Mouse (Mus musculus) forebrain, embryonic 15.5 days (tissue): Measurements from ENCODE around the gene Agps. TPM values are rescaled to one million over a fixed set of nuclear protein-coding genes. Genes with fewer than 3 reads are reported as not detected.
"Not testable (repeated sequence)": the region's sequence is repeated elsewhere in the genome, so short reads cannot be mapped to it uniquely, and the experiment has no call there.

Source experiments
- ATAC-seq: fragments of 200-750 bp; cut with Nextera tagmentation; replicated peaks from 2 replicates; pipeline ENCODE4 v1.8.0; 2017; ENCODE audit warnings: mild to moderate bottlenecking, moderate TSS enrichment, moderate library complexity
- H3K27ac ChIP-seq: fragments of 300-500 bp; sonication (generic); replicated peaks from 2 replicates; pipeline ENCODE4 v1.5.1; 2015; ENCODE audit warnings: mild to moderate bottlenecking, inconsistent platforms
- H3K27me3 ChIP-seq: fragments of 300-500 bp; sonication (generic); 2 replicates; pipeline ENCODE4 v1.6.1; 2015; ENCODE audit warnings: inconsistent platforms
- H3K36me3 ChIP-seq: fragments of 300-500 bp; sonication (generic); 2 replicates; pipeline ENCODE4 v1.6.1; 2015; ENCODE audit warnings: mild to moderate bottlenecking, inconsistent platforms
- H3K4me1 ChIP-seq: fragments of 300-500 bp; sonication (generic); 2 replicates; pipeline ENCODE4 v1.6.1; 2015; ENCODE audit warnings: inconsistent platforms
- H3K4me2 ChIP-seq: fragments of 300-500 bp; sonication (generic); replicated peaks from 2 replicates; pipeline ENCODE4 v1.6.1; 2015; ENCODE audit warnings: mild to moderate bottlenecking, inconsistent platforms
- H3K4me3 ChIP-seq: fragments of 300-500 bp; sonication (generic); 2 replicates; pipeline ENCODE4 v1.5.1; 2015; ENCODE audit warnings: mild to moderate bottlenecking, inconsistent platforms
- H3K9ac ChIP-seq: fragments of 300-500 bp; sonication (generic); replicated peaks from 2 replicates; pipeline ENCODE4 v1.6.1; 2015; ENCODE audit warnings: mild to moderate bottlenecking, inconsistent platforms
- H3K9me3 ChIP-seq: fragments of 300-500 bp; sonication (generic); 2 replicates; pipeline ENCODE4 v1.6.1; 2016; ENCODE audit warnings: inconsistent platforms
- WGBS: fragments of 180-500 bp; shearing (Covaris S2); methylation state at CpG from one replicate; pipeline ENCODE4 v1.1.7; 2015; ENCODE audit warnings: mixed read lengths; 5-methylcytosine and 5-hydroxymethylcytosine counted together
- polyA plus RNA-seq: library from polyadenylated mRNA; unstranded; fragments of >200 nt; fragmentation: Nextera tagmentation; extraction: Ambion mirVana; gene quantifications from 2 replicates; pipeline ENCODE4 v1.2.1, GENCODE M21; 2015

Agps gene
- polyA plus RNA-seq, 1 experiment from 2014 or later, result 25.8 TPM

DNA sequence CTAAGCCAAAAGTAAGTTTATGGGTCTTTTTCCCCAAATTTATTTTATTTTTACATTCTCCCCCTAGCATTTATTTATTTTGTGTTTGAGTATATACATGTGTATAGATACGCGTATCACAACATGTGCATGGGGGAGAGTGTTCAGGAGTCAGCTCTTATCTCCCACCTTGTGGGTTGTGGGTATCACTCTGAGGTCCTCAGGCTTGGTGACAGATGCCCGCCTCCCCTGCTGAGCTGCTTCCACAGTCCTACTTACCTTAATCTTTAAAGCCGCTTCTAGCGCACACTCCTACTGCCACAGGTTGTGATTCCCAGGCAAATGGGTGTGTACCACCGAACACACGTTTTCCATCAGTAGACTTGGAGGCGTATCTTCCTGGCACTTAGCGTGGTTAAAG lies 69.9 kb downstream of the Agps start:
- 91% methylated on average over 9 of the region's 9 CpGs for WGBS
- Histone ChIP-seq H3K27ac (no peak overlapping the region), H3K4me2 (no peak overlapping the region), H3K4me3 (no peak overlapping the region), H3K4me1 (no peaks in the 10 kb centered on the region), H3K36me3 (peaks cover 10% of the 10 kb centered on the region; the same call in 1 of the 2 replicates), H3K27me3 (no peaks in the 10 kb centered on the region), H3K9ac (no peak overlapping the region), H3K9me3 (no peaks in the 10 kb centered on the region)
- no peak for ATAC-seq

DNA sequence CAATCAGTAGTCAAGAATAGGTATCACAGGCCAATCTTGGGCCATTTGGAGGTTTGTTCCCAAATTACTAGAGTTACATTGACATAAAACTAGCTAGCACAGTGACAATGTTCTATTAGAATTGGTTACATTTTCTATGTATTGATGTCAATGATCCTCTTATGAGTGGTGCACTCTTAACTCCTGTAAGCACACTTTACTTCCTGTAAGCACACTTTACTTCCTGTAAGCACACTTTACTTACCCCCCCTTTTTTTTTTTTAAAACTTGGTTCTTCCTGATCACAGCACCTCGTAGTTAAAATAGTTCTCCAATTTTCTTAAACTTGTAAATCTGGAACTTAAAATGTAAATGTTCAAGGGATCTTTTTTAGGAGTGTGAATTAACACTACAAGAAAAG lies 75.2 kb downstream of the Agps start:
- Histone ChIP-seq H3K4me3 (no peak overlapping the region), H3K36me3 (peaks cover 8% of the 10 kb centered on the region), H3K9ac (no peak overlapping the region), H3K4me1 (no peaks in the 10 kb centered on the region), H3K27me3 (no peaks in the 10 kb centered on the region), H3K4me2 (no peak overlapping the region), H3K9me3 (no peaks in the 10 kb centered on the region), H3K27ac (no peak overlapping the region)
- WGBS, result 70% methylated on average over 1 of the region's 1 CpGs
- no peak for ATAC-seq

DNA sequence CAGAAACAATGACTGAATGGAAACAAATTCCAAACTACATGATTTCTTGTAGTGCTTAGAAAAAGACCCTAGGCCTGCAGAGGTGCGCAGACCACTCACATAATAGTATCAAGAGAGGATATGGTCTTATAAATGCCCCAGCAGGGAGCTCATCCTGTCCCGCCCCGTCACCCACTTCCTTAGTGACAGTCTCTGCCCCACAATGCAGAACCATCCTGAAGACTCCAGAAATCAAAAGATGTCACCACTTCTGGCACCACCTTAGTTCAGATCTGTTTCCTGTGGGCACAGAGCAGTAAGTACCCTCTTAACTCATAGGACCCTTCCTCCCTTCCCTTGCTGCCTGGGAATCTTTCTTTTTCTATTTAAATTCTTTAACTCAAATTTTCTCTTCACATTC lies 83.1 kb downstream of the Agps start:
- Histone ChIP-seq H3K4me1 (no peaks in the 10 kb centered on the region), H3K27me3 (no peaks in the 10 kb centered on the region), H3K4me2 (no peak overlapping the region), H3K4me3 (no peak overlapping the region), H3K36me3 (peaks cover 3% of the 10 kb centered on the region), H3K27ac (no peak overlapping the region), H3K9ac (no peak overlapping the region), H3K9me3 (no peaks in the 10 kb centered on the region)
- ATAC-seq, result no peak
- 89% methylated on average over 3 of the region's 3 CpGs for WGBS

DNA sequence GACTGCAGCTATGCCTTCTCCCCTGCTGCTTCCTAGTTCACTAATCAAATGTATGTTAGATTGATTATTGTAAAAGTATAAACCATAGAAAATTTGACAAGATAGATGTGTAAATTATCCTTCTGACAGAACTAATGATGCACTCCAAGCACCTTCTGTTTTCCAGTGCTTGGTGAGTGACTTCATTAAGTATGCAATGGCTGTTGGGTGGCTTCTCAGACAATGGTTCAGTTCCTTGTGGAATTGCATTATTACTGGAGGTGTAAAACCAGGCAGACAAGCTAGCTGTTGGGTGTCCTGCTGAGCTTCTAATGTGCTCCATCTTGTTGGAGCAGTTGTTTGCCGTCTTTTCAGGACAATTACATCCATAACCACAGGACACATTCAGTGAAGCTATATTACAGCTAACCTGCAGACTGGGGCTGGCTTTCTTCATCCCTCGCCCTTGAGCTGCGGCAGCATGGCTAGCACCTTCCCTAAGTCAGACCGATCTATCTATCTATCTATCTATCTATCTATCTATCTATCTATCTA lies 91.9 kb downstream of the Agps start:
- Histone ChIP-seq H3K27me3 (no peaks in the 10 kb centered on the region), H3K4me3 (no peak overlapping the region), H3K9me3 (no peaks in the 10 kb centered on the region), H3K27ac (no peak overlapping the region), H3K9ac (no peak overlapping the region), H3K4me2 (no peak overlapping the region), H3K36me3 (no peaks in the 10 kb centered on the region), H3K4me1 (peaks cover 8% of the 10 kb centered on the region; the same call in 1 of the 2 replicates)
- WGBS, result 76% methylated on average over 4 of the region's 4 CpGs
- ATAC-seq, result no peak

DNA sequence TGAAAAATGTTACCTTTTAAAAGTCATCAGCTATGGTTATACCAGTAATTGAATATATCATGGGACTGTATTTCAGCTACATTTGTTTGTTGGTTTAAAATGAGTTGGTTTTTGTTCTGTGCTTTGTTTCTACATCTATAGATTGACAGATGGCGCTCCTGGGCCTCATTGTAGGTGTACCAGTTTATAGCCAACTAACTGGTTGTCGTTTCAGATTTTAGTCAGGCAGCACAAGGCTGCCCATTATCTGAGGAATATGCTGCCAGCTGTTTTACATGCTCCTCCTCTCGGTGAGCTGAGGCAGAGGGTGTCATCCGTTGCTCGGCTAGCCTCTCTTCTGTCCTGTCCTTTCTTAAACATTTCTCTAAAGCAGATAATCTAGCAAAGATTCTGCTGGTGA lies 94.1 kb downstream of the Agps start:
- no peak overlapping the region for H3K27ac ChIP-seq
- no peaks in the 10 kb centered on the region for H3K9me3 ChIP-seq
- 75% methylated on average over 5 of the region's 5 CpGs for WGBS
- no peak for ATAC-seq
- no peak overlapping the region for H3K4me2 ChIP-seq
- no peaks in the 10 kb centered on the region for H3K36me3 ChIP-seq
- no peaks in the 10 kb centered on the region for H3K27me3 ChIP-seq
- H3K4me1 ChIP-seq, result peaks cover 12% of the 10 kb centered on the region; the same call in 1 of the 2 replicates
- H3K4me3 ChIP-seq, result no peak overlapping the region
- no peak overlapping the region for H3K9ac ChIP-seq

DNA sequence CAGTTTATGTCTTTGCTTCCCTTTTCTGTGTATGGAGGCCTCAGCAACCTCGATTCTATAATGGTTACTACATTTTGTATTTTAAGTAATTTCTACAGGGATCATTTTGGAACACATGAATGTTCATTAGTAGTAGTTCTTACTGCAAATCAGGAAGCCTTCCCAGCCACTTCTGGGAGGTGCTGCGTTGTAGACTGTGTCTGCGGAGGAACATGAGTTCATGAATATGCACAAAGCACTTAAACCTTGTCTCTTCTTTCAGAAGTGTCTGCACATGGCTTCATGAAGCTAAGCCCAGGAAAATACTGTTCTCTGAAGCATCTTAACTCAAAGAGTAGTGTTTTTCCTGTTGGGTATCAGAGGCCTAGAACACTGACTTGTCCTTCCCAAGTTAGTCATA lies 96.0 kb downstream of the Agps start:
- no peak overlapping the region for H3K4me3 ChIP-seq
- no peaks in the 10 kb centered on the region for H3K27me3 ChIP-seq
- no peak overlapping the region for H3K27ac ChIP-seq
- peaks cover 12% of the 10 kb centered on the region; the same call in 1 of the 2 replicates for H3K4me1 ChIP-seq
- no peak for ATAC-seq
- 80% methylated on average over 3 of the region's 3 CpGs for WGBS
- no peaks in the 10 kb centered on the region for H3K9me3 ChIP-seq
- no peak overlapping the region for H3K9ac ChIP-seq
- no peaks in the 10 kb centered on the region for H3K36me3 ChIP-seq
- H3K4me2 ChIP-seq, result no peak overlapping the region

DNA sequence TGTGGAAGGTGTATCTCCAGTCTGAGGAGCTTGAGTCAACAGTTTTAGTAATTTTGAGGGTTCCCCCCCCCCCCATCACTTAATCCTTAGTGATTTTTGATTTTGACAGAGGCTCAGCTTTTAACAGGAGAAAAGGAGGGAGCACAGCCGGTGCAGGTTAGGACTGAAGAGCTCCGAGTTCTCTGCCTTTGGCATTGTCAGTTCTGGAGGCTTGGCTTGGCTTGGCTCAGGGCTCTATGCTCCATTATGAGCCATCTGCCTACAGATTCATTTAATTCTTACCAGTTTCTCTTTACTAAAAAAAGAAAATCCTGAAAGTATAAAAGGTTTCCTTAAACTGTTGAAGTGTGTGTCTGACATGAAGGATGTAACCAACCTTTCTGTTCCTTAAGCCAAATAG lies 97.2 kb downstream of the Agps start:
- Histone ChIP-seq H3K4me1 (peaks cover 9% of the 10 kb centered on the region; the same call in 1 of the 2 replicates), H3K9ac (no peak overlapping the region), H3K9me3 (no peaks in the 10 kb centered on the region), H3K27me3 (no peaks in the 10 kb centered on the region), H3K36me3 (no peaks in the 10 kb centered on the region), H3K27ac (peak overlapping the region; percentile 62), H3K4me2 (no peak overlapping the region), H3K4me3 (no peak overlapping the region)
- 76% methylated on average over 2 of the region's 2 CpGs for WGBS
- ATAC-seq, result no peak

DNA sequence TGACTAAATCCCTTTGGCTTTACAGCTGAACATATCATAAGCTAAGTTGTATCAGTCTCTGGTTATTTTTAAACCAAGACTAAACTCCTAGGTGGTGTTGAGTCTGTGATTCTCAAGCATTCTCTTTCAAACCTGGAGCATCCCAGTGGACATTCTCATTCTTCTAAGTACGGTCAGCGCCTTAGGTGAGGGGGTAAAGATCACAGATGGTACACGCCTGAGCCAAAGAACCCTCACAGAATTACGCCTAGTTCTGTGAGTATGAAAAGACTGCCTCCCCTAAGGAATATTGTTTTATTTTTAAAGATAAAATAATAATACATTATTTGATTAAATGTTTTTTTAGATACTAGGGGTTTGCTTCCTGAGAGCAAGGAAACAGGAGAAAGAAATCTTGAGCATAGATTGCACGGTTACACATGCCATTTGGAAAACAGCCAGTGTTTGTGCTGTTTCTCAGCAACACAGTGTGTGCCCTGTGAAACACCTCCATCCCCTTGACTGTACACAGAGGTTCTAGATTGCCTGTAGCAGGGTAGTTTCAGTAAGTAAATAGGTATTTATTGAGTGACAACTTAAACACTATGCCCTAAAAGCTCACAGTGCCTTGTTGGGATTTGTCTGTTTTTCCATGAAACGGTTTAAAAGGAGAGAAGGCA lies 97.9 kb downstream of the Agps start:
- H3K4me2 ChIP-seq, result no peak overlapping the region
- no peak overlapping the region for H3K9ac ChIP-seq
- no peak for ATAC-seq
- WGBS, result 87% methylated on average over 6 of the region's 6 CpGs
- no peaks in the 10 kb centered on the region for H3K36me3 ChIP-seq
- 0 out of 2 replicates have a peak, but pooled peaks cover 5% of the 10 kb centered on the region for H3K4me1 ChIP-seq
- H3K4me3 ChIP-seq, result no peak overlapping the region
- no peaks in the 10 kb centered on the region for H3K9me3 ChIP-seq
- no peaks in the 10 kb centered on the region for H3K27me3 ChIP-seq
- H3K27ac ChIP-seq, result 0 out of 2 replicates have a peak overlapping the region, but pooled peaks have one; percentile 28

DNA sequence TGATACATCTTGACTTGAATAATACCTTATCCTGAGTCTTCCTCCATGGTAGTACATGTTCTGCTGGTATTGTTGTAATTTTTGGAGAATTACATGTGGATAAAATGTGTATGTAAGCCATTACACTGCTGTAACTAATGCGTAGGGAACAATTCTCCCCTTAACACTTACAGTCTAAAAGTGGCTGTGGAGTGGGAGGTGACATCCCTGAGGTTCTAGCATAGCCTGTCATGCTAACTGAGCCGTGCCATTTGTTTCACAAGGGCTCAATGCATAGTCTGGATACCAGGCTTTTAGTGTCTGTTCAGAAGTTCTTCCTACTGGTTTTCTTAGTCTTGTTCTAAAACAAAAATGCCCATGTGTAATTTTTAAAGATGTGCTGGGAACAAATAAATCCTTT lies 99.0 kb downstream of the Agps start:
- ATAC-seq, result no peak
- H3K9ac ChIP-seq, result no peak overlapping the region
- H3K27ac ChIP-seq, result no peak overlapping the region
- no peaks in the 10 kb centered on the region for H3K36me3 ChIP-seq
- H3K9me3 ChIP-seq, result no peaks in the 10 kb centered on the region
- H3K4me2 ChIP-seq, result no peak overlapping the region
- H3K4me3 ChIP-seq, result no peak overlapping the region
- H3K4me1 ChIP-seq, result 0 out of 2 replicates have a peak, but pooled peaks cover 5% of the 10 kb centered on the region
- no peaks in the 10 kb centered on the region for H3K27me3 ChIP-seq
- 92% methylated on average over 2 of the region's 2 CpGs for WGBS

DNA sequence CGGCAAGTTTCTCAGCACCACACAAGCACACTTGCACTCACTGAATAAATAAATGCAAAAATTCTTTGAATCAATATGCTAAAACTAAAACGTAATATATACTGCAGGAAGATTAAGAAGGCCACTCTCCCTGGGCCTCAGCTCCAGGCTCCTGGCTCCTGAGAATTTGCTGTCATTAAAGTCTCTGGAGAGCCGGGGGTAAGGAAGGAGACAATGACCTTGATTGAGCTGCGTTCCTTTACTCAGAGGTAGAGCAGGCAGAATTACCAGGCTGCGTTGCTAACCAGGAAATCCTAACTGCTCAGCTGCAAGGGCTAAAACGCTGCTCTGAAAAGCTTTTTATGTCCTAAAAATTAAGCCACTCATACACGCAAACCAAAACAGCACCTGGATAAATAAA lies 101.6 kb downstream of the Agps start:
- H3K36me3 ChIP-seq, result no peaks in the 10 kb centered on the region
- H3K9me3 ChIP-seq, result no peaks in the 10 kb centered on the region
- peaks cover 9% of the 10 kb centered on the region; the same call in 1 of the 2 replicates for H3K4me1 ChIP-seq
- no peak overlapping the region for H3K9ac ChIP-seq
- H3K4me2 ChIP-seq, result no peak overlapping the region
- ATAC-seq, result no peak
- no peak overlapping the region for H3K27ac ChIP-seq
- WGBS, result 53% methylated on average over 7 of the region's 7 CpGs
- no peak overlapping the region for H3K4me3 ChIP-seq
- H3K27me3 ChIP-seq, result no peaks in the 10 kb centered on the region

DNA sequence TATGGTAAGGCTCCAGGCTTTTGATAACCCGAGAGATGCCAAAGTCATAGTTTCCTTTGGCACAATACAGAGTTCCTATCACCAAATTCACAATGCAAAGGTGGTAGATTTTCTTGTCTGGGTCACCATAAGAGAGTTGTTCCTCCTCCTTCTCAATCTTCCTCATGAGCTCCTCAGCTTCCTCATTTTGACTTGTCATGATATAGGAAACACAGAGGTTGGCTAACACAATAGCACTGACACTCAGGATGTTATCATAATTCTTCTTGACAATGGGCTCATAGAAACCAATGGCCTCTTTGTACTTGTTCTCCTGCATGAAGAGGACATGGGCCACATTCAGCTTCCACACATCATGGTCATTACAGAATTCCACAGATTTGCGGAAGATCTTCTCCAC lies 104.7 kb downstream of the Agps start:
- H3K36me3 ChIP-seq, H3K27ac ChIP-seq, H3K4me3 ChIP-seq, H3K9me3 ChIP-seq, H3K4me2 ChIP-seq, H3K4me1 ChIP-seq, ATAC-seq, H3K27me3 ChIP-seq, H3K9ac ChIP-seq: not testable (repeated sequence)
- WGBS, result 93% methylated on average over 2 of the region's 2 CpGs

DNA sequence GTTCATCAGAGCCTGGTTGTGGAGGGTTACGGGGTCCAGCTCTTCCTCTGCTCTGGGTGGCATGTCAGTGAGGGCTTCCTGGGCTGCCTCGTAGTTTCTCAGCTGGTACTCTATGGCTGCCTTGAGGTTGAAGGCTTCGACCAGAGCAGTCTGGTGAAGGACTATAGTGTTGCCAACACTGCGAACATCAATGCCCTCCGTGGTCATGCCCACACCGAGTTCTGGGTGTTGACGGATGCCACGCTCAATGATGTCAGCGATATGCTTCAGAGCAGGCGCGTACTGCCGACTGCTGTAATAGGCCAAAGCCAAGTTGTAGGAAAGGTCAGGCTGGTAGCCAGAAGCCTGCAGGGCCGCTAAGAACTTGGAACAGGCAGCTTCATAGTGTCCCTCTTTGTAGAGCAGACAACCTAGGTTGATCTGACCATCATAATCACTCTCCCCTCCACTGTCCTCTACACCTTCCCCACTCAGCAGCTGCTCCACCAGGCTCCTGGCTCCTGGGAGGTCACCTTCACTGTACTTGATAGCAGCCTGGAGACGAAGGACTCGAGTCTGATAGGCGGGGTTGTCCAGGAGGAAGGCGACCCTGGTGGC lies 105.6 kb downstream of the Agps start:
- not testable (repeated sequence) for H3K4me1 ChIP-seq, ATAC-seq, H3K9me3 ChIP-seq, H3K27me3 ChIP-seq, H3K36me3 ChIP-seq
- H3K4me2 ChIP-seq, result peak overlapping the region; percentile 53
- WGBS, result 71% methylated on average over 16 of the region's 17 CpGs
- H3K9ac ChIP-seq, result peak overlapping the region; percentile 62
- peak overlapping the region; percentile 91; the same call in 1 of the 2 replicates for H3K27ac ChIP-seq
- H3K4me3 ChIP-seq, result peak overlapping the region; percentile 60
